Mouse (Mus musculus): ENCODE data around the gene Cmss1.

Cmss1 gene

GRCm38 (mm10) chr16:57428977-57429376, 177.7 kb downstream of the Cmss1 start:
- DNase-seq (ENCODE audit: low spot score in 2 of 2) = no peak

- DNase-seq (ENCODE audit: low spot score in 2 of 2) = peak in 1 of 2 experiments; percentile 68
These were observed 179.0 kb downstream of the Cmss1 start for GRCm38 (mm10) chr16:57427516-57428285.

- no peak for DNase-seq (ENCODE audit: low spot score in 2 of 2)
These were observed 180.0 kb downstream of the Cmss1 start for GRCm38 (mm10) chr16:57426680-57427079.

- DNase-seq (ENCODE audit: low spot score in 2 of 2) = peak in 1 of 2 experiments; percentile 15
These were observed 183.5 kb downstream of the Cmss1 start for GRCm38 (mm10) chr16:57423001-57423800.

- peak in 1 of 2 experiments; percentile 9 for DNase-seq (ENCODE audit: low spot score in 2 of 2)
These were observed 184.8 kb downstream of the Cmss1 start for GRCm38 (mm10) chr16:57421680-57422417.

GRCm38 (mm10) chr16:57420773-57421556, 185.7 kb downstream of the Cmss1 start:
- DNase-seq (ENCODE audit: low spot score in 2 of 2) = peak in 1 of 2 experiments; percentile 17

GRCm38 (mm10) chr16:57419881-57420280, 186.8 kb downstream of the Cmss1 start:
- DNase-seq (ENCODE audit: low spot score in 2 of 2) = peak in 1 of 2 experiments; percentile 12

- peak in 1 of 2 experiments; percentile 19 for DNase-seq (ENCODE audit: low spot score in 2 of 2)
These were observed 187.3 kb downstream of the Cmss1 start for GRCm38 (mm10) chr16:57419332-57419731.

GRCm38 (mm10) chr16:57417955-57418354, 188.7 kb downstream of the Cmss1 start:
- DNase-seq (ENCODE audit: low spot score in 2 of 2) = no peak

GRCm38 (mm10) chr16:57417017-57417416, 189.6 kb downstream of the Cmss1 start:
- no peak for DNase-seq (ENCODE audit: low spot score in 2 of 2)

- DNase-seq (ENCODE audit: low spot score in 2 of 2) = no peak
These were observed 190.6 kb downstream of the Cmss1 start for GRCm38 (mm10) chr16:57416049-57416448.

- no peak for DNase-seq (ENCODE audit: low spot score in 2 of 2)
These were observed 193.9 kb downstream of the Cmss1 start for GRCm38 (mm10) chr16:57412766-57413165.

- no peak for DNase-seq (ENCODE audit: low spot score in 2 of 2)
These were observed 202.8 kb downstream of the Cmss1 start for GRCm38 (mm10) chr16:57403825-57404224.

- DNase-seq (ENCODE audit: low spot score in 2 of 2) = no peak
These were observed 203.8 kb downstream of the Cmss1 start for GRCm38 (mm10) chr16:57402910-57403309.

- DNase-seq (ENCODE audit: low spot score in 2 of 2) = no peak
These were observed 205.0 kb downstream of the Cmss1 start for GRCm38 (mm10) chr16:57401702-57402101.

GRCm38 (mm10) chr16:57399566-57399965, 207.1 kb downstream of the Cmss1 start:
- DNase-seq (ENCODE audit: low spot score in 2 of 2) = no peak

GRCm38 (mm10) chr16:57398387-57399214, 208.1 kb downstream of the Cmss1 start:
- peak; percentile 40 to 76 for DNase-seq (ENCODE audit: low spot score in 2 of 2)

GRCm38 (mm10) chr16:57397845-57398244, 208.8 kb downstream of the Cmss1 start:
- DNase-seq (ENCODE audit: low spot score in 2 of 2) = no peak

GRCm38 (mm10) chr16:57396249-57396648, 210.4 kb downstream of the Cmss1 start:
- no peak for DNase-seq (ENCODE audit: low spot score in 2 of 2)

GRCm38 (mm10) chr16:57393161-57393560, 213.5 kb downstream of the Cmss1 start:
- DNase-seq (ENCODE audit: low spot score in 2 of 2) = peak in 1 of 2 experiments; percentile 30
